Mouse (Mus musculus) liver, adult 2 months (tissue): Measurements from ENCODE around the gene Orc3. TPM values are rescaled to one million over a fixed set of nuclear protein-coding genes. Genes with fewer than 3 reads are reported as not detected.

Experiments
- DNase-seq: peaks from one replicate; pipeline ENCODE4 v3.0.0-alpha.2; 2011; ENCODE audit warnings: low read depth, low spot score; ENCODE audit errors: extremely low read depth
- H3K27ac ChIP-seq: fragments of 200-500 bp; replicated peaks from 2 replicates; pipeline ENCODE4 v1.5.1; 2012; ENCODE audit warnings: low read depth, mild to moderate bottlenecking, control low read depth, inconsistent platforms, low read length; ENCODE audit not compliant: insufficient read depth
- H3K27me3 ChIP-seq: fragments of 200-500 bp; 2 replicates; pipeline ENCODE4 v1.6.1; 2012; ENCODE audit warnings: mild to moderate bottlenecking, moderate library complexity, low read length, inconsistent platforms; ENCODE audit not compliant: control insufficient read depth, insufficient read depth
- H3K36me3 ChIP-seq: fragments of 200-500 bp; 2 replicates; pipeline ENCODE4 v1.6.1; 2012; ENCODE audit warnings: low read length, inconsistent platforms; ENCODE audit not compliant: control insufficient read depth, insufficient read depth
- H3K4me1 ChIP-seq: fragments of 200-500 bp; 2 replicates; pipeline ENCODE4 v1.6.1; 2011; ENCODE audit warnings: low read length; ENCODE audit not compliant: control insufficient read depth, insufficient read depth
- H3K4me3 ChIP-seq: fragments of 200-500 bp; 2 replicates; pipeline ENCODE4 v1.5.1; 2011; ENCODE audit warnings: low read depth, mild to moderate bottlenecking, control low read depth, low read length, moderate library complexity; ENCODE audit not compliant: insufficient read depth
- H3K79me2 ChIP-seq: fragments of 200-500 bp; 2 replicates; pipeline ENCODE4 v1.6.1; 2012; ENCODE audit warnings: inconsistent platforms, mild to moderate bottlenecking, low read length, moderate library complexity; ENCODE audit not compliant: control insufficient read depth, insufficient read depth
- H3K9ac ChIP-seq: fragments of 200-500 bp; 2 replicates; pipeline ENCODE4 v1.6.1; 2012; ENCODE audit warnings: low read depth, mild to moderate bottlenecking, control low read depth, inconsistent platforms, low read length
- CTCF ChIP-seq: fragments of 200-500 bp; IDR thresholded peaks from 2 replicates; pipeline ENCODE4 v1.5.1; 2011; ENCODE audit warnings: low read depth, low read length, control low read depth
- POLR2A ChIP-seq: fragments of 200-500 bp; IDR thresholded peaks from 2 replicates; pipeline ENCODE4 v1.6.1; 2011; ENCODE audit warnings: low read length, control low read depth; ENCODE audit not compliant: insufficient read depth; ENCODE audit errors: extremely low read depth
- WGBS: fragments of 180-500 bp; shearing (Covaris S2); methylation state at CpG from one replicate; pipeline ENCODE4 v1.1.7; 2018; 5-methylcytosine and 5-hydroxymethylcytosine counted together
- polyA plus RNA-seq: library from polyadenylated mRNA; depleted of rRNA; stranded (reverse); fragments of >200 nt; gene quantifications from 2 replicates; pipeline ENCODE4 v1.2.3, GENCODE M21; 2012; rRNA removed
- total RNA-seq: library from RNA; depleted of rRNA; stranded (reverse); fragments of >200 nt; gene quantifications from 2 replicates; pipeline ENCODE4 v1.2.3, GENCODE M21; 2014; rRNA removed

The Orc3 gene
- total RNA-seq: 29.9 and 35.9 TPM in 2 replicates
- 6.7 and 11.2 TPM in 2 replicates for polyA plus RNA-seq

DNA sequence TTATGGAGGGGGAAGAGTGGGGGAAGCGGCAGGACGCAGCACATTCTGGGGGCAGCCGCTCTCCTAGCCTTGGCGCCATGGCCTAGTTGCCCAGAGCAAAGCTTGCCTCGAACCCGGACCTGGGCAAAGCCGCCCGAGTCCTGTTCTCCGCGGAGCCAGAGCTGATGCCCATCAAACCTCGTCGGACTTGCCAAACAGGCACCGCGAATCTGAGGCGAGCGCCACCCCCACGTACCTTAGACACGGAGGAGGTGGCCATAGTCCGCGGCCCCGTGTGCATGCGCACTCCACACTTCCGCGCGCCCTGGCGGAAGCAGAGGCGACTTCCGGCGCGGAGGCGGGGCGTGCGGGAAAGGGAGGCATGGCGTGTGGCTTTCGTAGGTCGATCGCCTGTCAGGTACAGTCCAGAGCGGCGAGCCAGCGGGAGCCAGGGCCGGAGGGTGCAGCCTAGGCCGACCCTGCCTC lies at the start of gene Orc3, which contains the start of gene Rars2:
TSS of gene Orc3 (minus strand) at position 315 of the 465 bp plus-strand sequence.
TSS of gene Rars2 (plus strand) at position 328 of the 465 bp plus-strand sequence.
- DNase-seq: peak; percentile 86
- Histone ChIP-seq H3K79me2 (no peaks in the 10 kb centered on the region; the same call in 1 of the 2 replicates), H3K9ac (peak within 1 kb of the TSS; percentile 87), H3K36me3 (peaks cover 2% of the 10 kb centered on the region; the same call in 1 of the 2 replicates), H3K4me1 (peaks cover 7% of the 10 kb centered on the region), H3K27me3 (no peaks in the 10 kb centered on the region), H3K27ac (peak within 1 kb of the TSS; percentile 68), H3K4me3 (peak within 1 kb of the TSS; percentile 75)
- WGBS: under 1% methylated on average over 42 of the region's 42 CpGs
- 0 out of 2 replicates have a peak, but pooled peaks have one; percentile 5 for TF ChIP-seq CTCF
- peak; percentile 71 for TF ChIP-seq POLR2A

DNA sequence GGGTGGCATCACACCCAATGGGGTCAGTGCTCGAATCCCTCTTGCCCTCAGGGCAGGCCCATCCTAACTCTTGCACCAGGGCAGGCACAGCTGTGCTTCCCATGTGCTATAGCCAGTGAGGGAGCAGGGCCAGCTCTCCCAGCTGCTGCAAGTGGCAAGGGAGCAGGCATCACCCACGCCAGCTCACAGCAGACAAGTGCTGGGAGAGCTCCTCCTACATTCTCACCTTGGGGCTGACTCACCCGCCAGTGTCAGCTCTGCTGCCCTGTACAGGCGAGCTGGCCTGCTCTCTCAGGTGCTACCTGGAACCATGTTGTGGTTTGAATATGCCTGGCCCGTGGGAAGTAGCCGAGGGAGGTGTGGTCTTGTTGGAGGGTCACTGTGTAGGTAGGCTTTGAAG lies 47.2 kb upstream of the Orc3 start:
- H3K27ac ChIP-seq: no peak overlapping the region
- H3K79me2 ChIP-seq: no peaks in the 10 kb centered on the region
- H3K36me3 ChIP-seq: peaks cover 59% of the 10 kb centered on the region
- no peaks in the 10 kb centered on the region for H3K4me1 ChIP-seq
- H3K9ac ChIP-seq: no peak overlapping the region
- no peak overlapping the region for H3K4me3 ChIP-seq
- WGBS: 90% methylated on average over 6 of the region's 6 CpGs
- DNase-seq: no peak
- TF ChIP-seq CTCF (no peak), POLR2A (no peak)
- no peaks in the 10 kb centered on the region for H3K27me3 ChIP-seq

DNA sequence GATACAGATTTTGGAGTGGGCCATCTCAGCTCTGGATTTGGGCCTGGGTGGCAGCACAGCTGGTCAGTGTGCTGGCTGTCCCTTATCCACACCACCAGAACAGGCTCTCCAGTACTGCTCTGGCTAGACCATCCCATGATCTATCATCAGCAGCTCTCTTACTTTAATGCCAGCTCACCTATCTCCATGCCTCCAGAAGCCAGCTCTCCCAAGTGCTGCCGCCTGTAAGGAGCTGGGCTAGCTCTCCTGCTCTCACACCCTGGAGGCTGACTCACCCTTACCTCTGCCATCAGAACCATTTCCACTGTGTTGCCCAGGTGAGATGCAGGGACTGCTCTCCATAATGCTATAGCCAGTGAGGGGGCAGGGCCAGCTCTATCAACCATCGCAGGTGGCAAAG lies 46.8 kb upstream of the Orc3 start:
- TF ChIP-seq POLR2A: no peak
- TF ChIP-seq CTCF: no peak
- WGBS: 100% methylated on average over 2 of the region's 2 CpGs
- no peak for DNase-seq
- H3K9ac ChIP-seq: no peak overlapping the region
- no peak overlapping the region for H3K27ac ChIP-seq
- no peaks in the 10 kb centered on the region for H3K4me1 ChIP-seq
- no peaks in the 10 kb centered on the region for H3K27me3 ChIP-seq
- H3K36me3 ChIP-seq: peaks cover 59% of the 10 kb centered on the region
- H3K79me2 ChIP-seq: no peaks in the 10 kb centered on the region
- H3K4me3 ChIP-seq: no peak overlapping the region

DNA sequence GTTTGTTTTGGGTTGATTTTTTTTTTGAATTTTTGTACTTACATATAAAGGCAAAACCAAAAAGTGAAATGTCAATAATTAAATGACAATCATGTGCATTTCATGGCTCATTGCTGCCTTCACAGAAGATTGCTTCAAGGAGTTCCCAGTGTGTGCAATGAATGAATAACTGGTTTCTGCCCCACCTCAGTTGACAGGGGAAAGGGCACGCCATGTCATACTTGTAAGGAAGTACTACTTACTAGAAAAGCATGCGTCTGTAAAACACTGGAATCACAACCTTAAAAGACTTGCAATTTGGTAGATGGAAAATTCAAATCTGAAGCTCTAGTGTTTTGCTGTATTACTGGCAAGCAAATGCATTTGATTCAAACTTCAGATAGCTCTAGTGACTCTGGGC lies 44.3 kb upstream of the Orc3 start:
- H3K9ac ChIP-seq: no peak overlapping the region
- peaks cover 58% of the 10 kb centered on the region for H3K36me3 ChIP-seq
- no peak overlapping the region for H3K4me3 ChIP-seq
- DNase-seq: no peak
- WGBS: 91% methylated on average over 2 of the region's 2 CpGs
- H3K79me2 ChIP-seq: no peaks in the 10 kb centered on the region
- TF ChIP-seq CTCF (no peak), POLR2A (no peak)
- H3K4me1 ChIP-seq: no peaks in the 10 kb centered on the region
- no peaks in the 10 kb centered on the region for H3K27me3 ChIP-seq
- H3K27ac ChIP-seq: no peak overlapping the region

DNA sequence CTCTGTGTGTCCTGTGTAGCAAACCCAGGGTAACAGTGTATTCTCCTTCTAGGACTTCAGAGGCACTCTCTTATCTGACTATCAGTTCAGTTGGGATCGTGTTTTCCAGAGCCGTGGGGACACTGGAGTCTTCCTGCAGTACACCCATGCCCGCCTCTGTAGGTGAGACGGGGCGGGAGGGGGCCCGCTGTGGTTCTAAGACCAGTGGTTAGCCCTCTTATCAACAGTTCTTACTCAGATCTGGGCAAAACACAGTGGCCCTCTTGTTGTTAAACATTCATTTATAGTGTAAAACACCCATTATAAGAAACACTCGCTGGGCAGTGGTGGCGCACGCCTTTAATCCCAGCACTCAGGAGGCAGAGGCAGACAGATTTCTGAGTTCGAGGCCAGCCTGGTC lies 41.4 kb upstream of the Orc3 start:
- Histone ChIP-seq H3K79me2 (no peaks in the 10 kb centered on the region), H3K27me3 (no peaks in the 10 kb centered on the region), H3K9ac (no peak overlapping the region), H3K27ac (no peak overlapping the region), H3K36me3 (peaks cover 64% of the 10 kb centered on the region), H3K4me1 (no peaks in the 10 kb centered on the region), H3K4me3 (no peak overlapping the region)
- WGBS: 95% methylated on average over 10 of the region's 10 CpGs
- TF ChIP-seq POLR2A (no peak), CTCF (no peak)
- DNase-seq: no peak

DNA sequence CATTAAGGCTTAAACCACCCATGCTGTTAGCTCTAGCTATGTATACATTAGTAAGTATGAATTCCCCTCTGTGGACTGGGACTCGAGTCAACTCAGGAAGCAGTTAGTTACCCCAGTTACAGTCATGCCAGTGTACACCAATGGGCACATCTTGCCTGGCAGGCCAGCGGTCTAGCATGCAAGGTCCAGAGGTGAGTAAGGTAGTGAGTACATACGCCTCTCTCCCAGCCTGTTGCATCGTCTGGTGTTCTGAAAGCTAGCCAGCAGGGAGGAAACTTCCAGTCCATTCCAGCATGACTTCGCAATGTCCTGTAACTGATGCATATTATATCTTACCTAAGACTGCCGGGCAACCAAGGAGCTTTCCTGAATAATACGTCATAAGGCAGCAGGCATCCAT lies 38.4 kb upstream of the Orc3 start:
- H3K4me1 ChIP-seq: no peaks in the 10 kb centered on the region
- 85% methylated on average over 7 of the region's 7 CpGs for WGBS
- TF ChIP-seq CTCF (no peak), POLR2A (no peak)
- peaks cover 56% of the 10 kb centered on the region for H3K36me3 ChIP-seq
- no peaks in the 10 kb centered on the region for H3K79me2 ChIP-seq
- H3K27me3 ChIP-seq: no peaks in the 10 kb centered on the region
- no peak overlapping the region for H3K27ac ChIP-seq
- H3K9ac ChIP-seq: no peak overlapping the region
- no peak overlapping the region for H3K4me3 ChIP-seq
- no peak for DNase-seq
